Mouse (Mus musculus): ENCODE measurements around the gene Cyp2w1. TPM values are rescaled to one million over a fixed set of nuclear protein-coding genes. Genes with fewer than 3 reads are reported as not detected.
A peak's percentile ranks its signal among the peaks of the same experiment; 100 is the strongest.
"Not testable (repeated sequence)": the region's sequence is repeated elsewhere in the genome, so short reads cannot be mapped to it uniquely, and the experiment has no call there.

Gene Cyp2w1
- polyA plus RNA-seq, 1 experiment from 2014 or later: not detected

GRCm38 (mm10) chr5:139388694-139389675, 36.6 kb downstream of the Cyp2w1 start:
- Histone ChIP-seq H3K9ac (ENCODE audit: low read length) (no peak overlapping the region), H3K36me3 (ENCODE audit: control insufficient read depth, insufficient read depth, low read length) (no peaks in the 10 kb centered on the region), H3K4me2 (ENCODE audit: low read depth) (no peak overlapping the region), H3K27ac (ENCODE audit: low read depth, low read length) (peak overlapping the region; percentile 51), H3K9me3 (ENCODE audit: control insufficient read depth, low read length) (no peaks in the 10 kb centered on the region), H3K4me1 (ENCODE audit: control insufficient read depth, insufficient read depth, low read length) (peaks cover 12% of the 10 kb centered on the region; the same call in 1 of the 2 replicates), H3K27me3 (ENCODE audit: control insufficient read depth, insufficient read depth, low read length) (no peaks in the 10 kb centered on the region), H3K4me3 (ENCODE audit: low read depth, low read length) (no peak overlapping the region)
- 69% methylated on average over 17 of the region's 17 CpGs for WGBS
- ATAC-seq (ENCODE audit: insufficient read depth, low FRiP score, low TSS enrichment): no peak
- no peak for DNase-seq (ENCODE audit: low spot score)

DNA sequence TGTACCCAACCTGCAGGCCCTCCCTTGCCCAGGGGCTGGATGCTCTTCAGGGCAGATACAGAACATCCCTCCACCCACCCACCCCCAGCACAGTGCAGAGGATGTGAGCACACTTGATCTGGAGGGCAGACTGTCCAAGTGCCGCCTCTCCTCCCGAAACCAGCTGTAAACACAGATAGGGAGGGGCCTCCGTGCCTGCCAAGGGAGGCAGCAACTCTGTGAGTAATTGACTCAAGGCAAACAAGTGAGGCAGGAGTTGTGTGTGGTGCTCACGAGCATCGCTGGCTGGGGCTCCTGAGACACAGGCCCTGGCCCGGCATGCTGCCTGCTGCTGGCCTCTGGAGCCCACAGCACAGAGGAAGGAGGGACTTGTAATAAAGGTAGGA, 37.3 kb downstream of the Cyp2w1 start:
- Histone ChIP-seq H3K4me1 (ENCODE audit: control insufficient read depth, insufficient read depth, low read length) (peaks cover 12% of the 10 kb centered on the region; the same call in 1 of the 2 replicates), H3K9ac (ENCODE audit: low read length) (no peak overlapping the region), H3K9me3 (ENCODE audit: control insufficient read depth, low read length) (no peaks in the 10 kb centered on the region), H3K27ac (ENCODE audit: low read depth, low read length) (peak overlapping the region; percentile 54; the same call in 1 of the 2 replicates), H3K27me3 (ENCODE audit: control insufficient read depth, insufficient read depth, low read length) (no peaks in the 10 kb centered on the region), H3K4me3 (ENCODE audit: low read depth, low read length) (no peak overlapping the region), H3K4me2 (ENCODE audit: low read depth) (no peak overlapping the region), H3K36me3 (ENCODE audit: control insufficient read depth, insufficient read depth, low read length) (no peaks in the 10 kb centered on the region)
- WGBS: 35% methylated on average over 6 of the region's 6 CpGs
- no peak for ATAC-seq (ENCODE audit: insufficient read depth, low FRiP score, low TSS enrichment)
- DNase-seq (ENCODE audit: low spot score): no peak

GRCm38 (mm10) chr5:139390324-139391119, 38.1 kb downstream of the Cyp2w1 start:
- H3K27me3 ChIP-seq (ENCODE audit: control insufficient read depth, insufficient read depth, low read length); H3K36me3 ChIP-seq (ENCODE audit: control insufficient read depth, insufficient read depth, low read length); DNase-seq (ENCODE audit: low spot score); H3K9ac ChIP-seq (ENCODE audit: low read length); H3K4me3 ChIP-seq (ENCODE audit: low read depth, low read length); H3K4me2 ChIP-seq (ENCODE audit: low read depth); H3K9me3 ChIP-seq (ENCODE audit: control insufficient read depth, low read length); ATAC-seq (ENCODE audit: insufficient read depth, low FRiP score, low TSS enrichment): not testable (repeated sequence)
- Histone ChIP-seq H3K4me1 (ENCODE audit: control insufficient read depth, insufficient read depth, low read length) (peaks cover 12% of the 10 kb centered on the region; the same call in 1 of the 2 replicates), H3K27ac (ENCODE audit: low read depth, low read length) (peak overlapping the region; percentile 54; the same call in 1 of the 2 replicates)
- 72% methylated on average over 5 of the region's 5 CpGs for WGBS

DNA sequence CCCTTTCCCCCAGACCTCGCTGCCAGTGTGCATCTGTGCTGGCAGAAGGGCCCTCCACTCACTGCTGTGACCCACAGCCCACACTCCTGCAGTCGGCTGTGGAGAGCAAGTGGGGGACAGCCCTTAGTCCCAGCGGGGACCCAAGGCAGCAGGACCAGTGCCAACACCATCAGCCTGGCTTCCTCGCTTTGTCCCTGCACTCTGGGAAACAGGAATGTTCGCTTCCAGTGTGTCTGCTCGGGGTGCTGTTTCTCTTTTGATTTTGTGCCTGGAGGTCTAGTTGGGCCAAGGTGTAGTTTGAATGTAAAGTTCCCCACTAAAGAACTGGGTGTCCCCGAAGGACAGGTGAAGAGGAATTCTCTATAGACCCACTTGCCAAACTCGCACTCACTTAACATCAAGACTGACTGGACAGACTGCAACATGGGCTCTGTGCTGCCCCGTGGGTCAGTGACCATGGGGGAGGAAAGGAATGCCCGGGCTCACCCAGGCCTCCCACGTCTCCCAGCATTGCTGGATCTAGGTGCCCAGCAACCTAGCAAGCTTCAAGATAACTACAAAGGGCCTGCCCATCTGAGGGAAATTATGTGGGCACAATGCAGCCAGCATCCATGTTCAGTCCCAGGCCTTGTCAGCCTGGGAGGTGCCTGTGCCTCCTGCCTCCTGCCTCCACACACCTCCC, 39.0 kb downstream of the Cyp2w1 start:
- no peak for DNase-seq (ENCODE audit: low spot score)
- Histone ChIP-seq H3K27ac (ENCODE audit: low read depth, low read length) (no peak overlapping the region), H3K9me3 (ENCODE audit: control insufficient read depth, low read length) (no peaks in the 10 kb centered on the region), H3K36me3 (ENCODE audit: control insufficient read depth, insufficient read depth, low read length) (no peaks in the 10 kb centered on the region), H3K4me1 (ENCODE audit: control insufficient read depth, insufficient read depth, low read length) (peaks cover 12% of the 10 kb centered on the region; the same call in 1 of the 2 replicates), H3K4me3 (ENCODE audit: low read depth, low read length) (no peak overlapping the region), H3K27me3 (ENCODE audit: control insufficient read depth, insufficient read depth, low read length) (no peaks in the 10 kb centered on the region), H3K9ac (ENCODE audit: low read length) (no peak overlapping the region), H3K4me2 (ENCODE audit: low read depth) (no peak overlapping the region)
- no peak for ATAC-seq (ENCODE audit: insufficient read depth, low FRiP score, low TSS enrichment)
- WGBS: 82% methylated on average over 11 of the region's 11 CpGs

DNA sequence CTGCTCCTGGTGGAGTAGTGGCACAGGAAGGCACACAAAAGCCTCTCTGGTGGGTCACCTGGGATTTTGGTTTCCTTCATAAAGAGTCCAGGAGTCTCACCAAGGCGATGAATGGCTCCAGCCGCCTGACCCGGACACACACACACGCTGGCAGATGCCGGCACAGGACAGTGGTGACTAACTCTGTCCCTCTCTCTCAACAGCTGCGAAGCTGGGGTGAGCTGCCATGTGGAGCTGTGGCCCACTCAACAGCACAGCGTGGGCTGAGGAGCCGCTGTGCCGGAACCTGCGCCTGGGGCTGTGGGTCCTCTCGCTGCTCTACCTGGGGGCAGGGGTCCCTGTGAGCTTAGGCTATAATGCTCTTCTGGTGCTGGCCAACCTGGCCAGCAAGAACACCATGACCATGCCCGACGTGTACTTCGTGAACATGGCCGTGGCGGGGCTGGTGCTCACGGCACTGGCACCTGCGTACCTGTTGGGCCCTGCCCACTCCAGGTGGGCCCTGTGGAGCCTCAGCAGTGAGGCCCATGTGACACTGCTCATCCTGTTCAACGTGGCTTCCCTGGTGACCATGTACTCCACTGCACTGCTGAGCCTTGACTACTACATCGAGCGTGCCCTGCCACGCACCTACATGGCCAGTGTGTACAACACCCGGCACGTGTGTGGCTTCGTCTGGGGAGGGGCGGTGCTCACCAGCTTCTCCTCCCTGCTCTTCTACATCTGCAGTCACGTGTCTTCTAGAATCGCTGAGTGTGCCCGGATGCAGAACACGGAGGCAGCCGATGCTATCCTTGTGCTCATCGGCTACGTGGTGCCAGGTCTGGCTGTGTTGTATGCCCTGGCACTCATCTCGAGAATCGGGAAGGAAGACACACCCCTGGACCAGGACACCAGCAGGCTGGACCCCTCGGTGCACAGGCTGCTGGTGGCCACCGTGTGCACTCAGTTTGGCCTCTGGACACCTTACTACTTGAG, 40.1 kb downstream of the Cyp2w1 start:
- WGBS: 94% methylated on average over 37 of the region's 37 CpGs
- Histone ChIP-seq H3K9ac (ENCODE audit: low read length) (no peak overlapping the region), H3K4me2 (ENCODE audit: low read depth) (no peak overlapping the region), H3K36me3 (ENCODE audit: control insufficient read depth, insufficient read depth, low read length) (no peaks in the 10 kb centered on the region), H3K4me3 (ENCODE audit: low read depth, low read length) (no peak overlapping the region), H3K27me3 (ENCODE audit: control insufficient read depth, insufficient read depth, low read length) (no peaks in the 10 kb centered on the region), H3K4me1 (ENCODE audit: control insufficient read depth, insufficient read depth, low read length) (peaks cover 12% of the 10 kb centered on the region; the same call in 1 of the 2 replicates), H3K9me3 (ENCODE audit: control insufficient read depth, low read length) (no peaks in the 10 kb centered on the region), H3K27ac (ENCODE audit: low read depth, low read length) (no peak overlapping the region)
- DNase-seq (ENCODE audit: low spot score) (no peak), ATAC-seq (ENCODE audit: insufficient read depth, low FRiP score, low TSS enrichment) (no peak)

- no peaks in the 10 kb centered on the region for H3K36me3 ChIP-seq (ENCODE audit: control insufficient read depth, insufficient read depth, low read length)
- H3K4me2 ChIP-seq (ENCODE audit: low read depth): no peak overlapping the region
- H3K4me3 ChIP-seq (ENCODE audit: low read depth, low read length): no peak overlapping the region
- H3K4me1 ChIP-seq (ENCODE audit: control insufficient read depth, insufficient read depth, low read length): peaks cover 11% of the 10 kb centered on the region; the same call in 1 of the 2 replicates
- H3K27me3 ChIP-seq (ENCODE audit: control insufficient read depth, insufficient read depth, low read length): no peaks in the 10 kb centered on the region
- H3K27ac ChIP-seq (ENCODE audit: low read depth, low read length): no peak overlapping the region
- ATAC-seq (ENCODE audit: insufficient read depth, low FRiP score, low TSS enrichment) (no peak), DNase-seq (ENCODE audit: low spot score) (no peak)
- no peaks in the 10 kb centered on the region for H3K9me3 ChIP-seq (ENCODE audit: control insufficient read depth, low read length)
- no peak overlapping the region for H3K9ac ChIP-seq (ENCODE audit: low read length)
- WGBS: 92% methylated on average over 16 of the region's 16 CpGs
These were observed 40.8 kb downstream of the Cyp2w1 start for GRCm38 (mm10) chr5:139393197-139393588.

- Histone ChIP-seq H3K36me3 (ENCODE audit: control insufficient read depth, insufficient read depth, low read length) (no peaks in the 10 kb centered on the region), H3K27me3 (ENCODE audit: control insufficient read depth, insufficient read depth, low read length) (no peaks in the 10 kb centered on the region), H3K4me1 (ENCODE audit: control insufficient read depth, insufficient read depth, low read length) (0 out of 2 replicates have a peak, but pooled peaks cover 4% of the 10 kb centered on the region), H3K4me3 (ENCODE audit: low read depth, low read length) (no peak overlapping the region), H3K9me3 (ENCODE audit: control insufficient read depth, low read length) (no peaks in the 10 kb centered on the region), H3K4me2 (ENCODE audit: low read depth) (no peak overlapping the region), H3K9ac (ENCODE audit: low read length) (no peak overlapping the region), H3K27ac (ENCODE audit: low read depth, low read length) (no peak overlapping the region)
- DNase-seq (ENCODE audit: low spot score) (no peak), ATAC-seq (ENCODE audit: insufficient read depth, low FRiP score, low TSS enrichment) (no peak)
- 82% methylated on average over 7 of the region's 7 CpGs for WGBS
These were observed 42.0 kb downstream of the Cyp2w1 start for GRCm38 (mm10) chr5:139394399-139394798.
